Mouse (Mus musculus): Measurements from ENCODE around the gene Scn10a.

- TF ChIP-seq CTCF (IDR thresholded peaks at IDR 0.05; ENCODE audit: low read depth, low read length) (no peak), POLR2AphosphoS5 (IDR thresholded peaks at IDR 0.05; ENCODE audit: insufficient replicate concordance, low read depth, low read length) (no peak), TAL1 (conservative IDR thresholded peaks at IDR 0.05; ENCODE audit: low read depth, low read length) (no peak)
These were observed 9.4 kb upstream of the Scn10a start for GRCm38 (mm10) chr9:119728412-119729097.
